Mouse (Mus musculus): ENCODE data around the gene Ccnf. TPM values are rescaled to one million over a fixed set of nuclear protein-coding genes. Genes with fewer than 3 reads are reported as not detected.
A peak's percentile ranks its signal among the peaks of the same experiment; 100 is the strongest.

The Ccnf gene
- total RNA-seq, 2 experiments from 2014 or later: 18.1 to 20.1 TPM

DNA sequence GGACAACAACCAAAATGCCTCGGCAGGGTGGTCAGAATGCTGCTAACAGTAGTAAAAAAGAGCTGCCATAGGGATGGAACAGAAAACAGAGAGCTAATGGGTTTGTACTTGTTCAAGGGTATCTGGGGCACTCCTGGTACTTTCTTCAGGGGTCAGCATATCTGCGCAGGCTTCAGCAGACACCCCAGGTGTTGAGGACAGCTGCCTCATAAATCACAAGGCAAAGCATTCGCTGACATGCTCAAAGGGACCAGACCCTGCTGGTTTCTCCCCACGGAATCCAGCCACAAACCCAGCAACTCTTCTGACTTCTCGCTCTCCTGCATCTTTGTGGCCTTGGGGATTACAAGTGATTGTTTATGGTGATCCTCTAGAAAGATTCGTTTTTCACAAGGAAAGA lies 28.6 kb downstream of the Ccnf start:
- no peak for DNase-seq

DNA sequence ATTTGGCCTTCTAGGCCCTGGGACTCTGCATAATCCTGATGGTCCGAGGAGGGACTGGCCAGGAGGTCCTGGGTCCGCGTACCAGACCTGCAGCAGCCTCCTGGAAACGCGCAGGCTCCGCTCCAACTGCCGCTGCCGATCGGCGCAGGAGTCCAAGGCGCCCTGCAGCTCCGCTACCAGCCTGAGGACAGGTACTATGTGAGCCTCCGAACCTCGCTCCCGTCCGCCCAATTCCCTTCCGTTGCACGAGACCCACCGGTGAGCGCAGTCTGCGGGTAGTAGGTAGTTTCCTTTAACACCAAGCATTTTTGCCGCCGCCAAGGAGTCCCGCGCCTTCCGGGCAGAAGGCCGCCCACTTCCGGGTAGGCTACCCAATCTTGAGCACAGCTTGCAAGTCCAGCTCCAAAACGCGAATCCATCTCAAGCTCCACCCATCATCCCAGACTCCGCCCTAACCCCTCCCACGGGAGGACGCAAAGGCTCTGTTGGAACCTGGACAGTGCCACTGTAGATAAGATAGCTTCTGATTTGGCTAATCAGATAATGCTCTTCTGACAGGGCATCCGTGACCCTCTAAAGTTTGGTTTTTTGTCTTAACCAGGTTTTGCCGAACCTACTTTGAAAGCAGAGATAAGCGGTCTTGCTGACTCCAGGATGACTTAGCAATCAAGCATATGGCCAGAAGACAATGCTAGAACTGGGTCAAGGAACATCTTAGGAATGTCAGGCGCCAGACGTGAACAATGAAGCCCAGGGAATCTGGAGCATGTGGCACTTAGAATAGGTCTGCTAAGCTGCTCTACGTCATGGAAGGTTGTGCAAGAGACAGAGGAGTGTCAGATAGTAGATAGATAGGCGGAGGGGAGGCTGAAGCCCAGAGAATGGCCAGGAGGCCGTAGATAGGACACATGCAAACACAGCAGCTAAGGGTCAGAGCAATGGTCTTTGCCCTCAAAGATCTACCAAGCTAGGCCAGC lies 30.6 kb downstream of the Ccnf start, which contains the start of gene Tedc2:
Tedc2 (minus strand) TSS at position 417 of the 977 bp plus-strand sequence.
- peak; percentile 92 for DNase-seq

DNA sequence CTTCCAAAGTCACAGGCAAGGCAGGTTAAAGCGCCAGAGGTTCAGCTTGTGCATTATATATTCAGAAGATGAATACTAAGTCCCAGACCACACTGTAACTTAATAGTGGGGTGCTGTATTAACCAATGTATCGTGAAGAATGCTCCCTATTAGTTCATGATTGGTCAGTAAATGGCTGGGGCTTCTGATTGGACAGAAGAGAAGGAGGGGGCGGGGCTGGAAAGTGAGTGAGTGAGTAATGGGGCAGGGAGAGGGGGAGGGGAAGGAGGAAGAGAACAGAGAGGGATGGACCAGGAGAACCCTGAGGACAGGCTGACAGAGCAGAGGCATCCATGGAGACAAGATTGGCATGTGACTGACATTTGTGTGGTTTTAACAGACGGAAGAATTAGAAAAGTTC lies 34.4 kb downstream of the Ccnf start:
- no peak for DNase-seq

DNA sequence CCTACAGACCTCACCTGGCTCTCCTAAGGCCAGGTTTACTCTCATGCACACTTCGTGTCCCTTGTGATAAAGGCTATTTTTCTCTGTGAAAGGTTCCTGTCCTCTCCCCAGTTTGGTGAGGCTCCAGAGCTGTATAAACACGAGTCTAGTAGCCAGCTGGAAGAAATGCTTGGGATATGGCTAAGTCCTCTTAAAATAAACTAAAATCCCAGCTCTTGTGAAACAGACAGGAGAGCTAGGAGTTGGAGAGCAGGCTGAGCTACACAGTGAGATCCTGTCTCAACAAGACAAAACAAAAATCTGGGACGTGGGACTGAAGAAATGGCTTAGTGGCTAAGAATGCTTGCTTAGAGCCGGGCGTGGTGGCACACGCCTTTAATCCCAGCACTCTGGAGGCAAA lies 38.1 kb downstream of the Ccnf start:
- DNase-seq: no peak

DNA sequence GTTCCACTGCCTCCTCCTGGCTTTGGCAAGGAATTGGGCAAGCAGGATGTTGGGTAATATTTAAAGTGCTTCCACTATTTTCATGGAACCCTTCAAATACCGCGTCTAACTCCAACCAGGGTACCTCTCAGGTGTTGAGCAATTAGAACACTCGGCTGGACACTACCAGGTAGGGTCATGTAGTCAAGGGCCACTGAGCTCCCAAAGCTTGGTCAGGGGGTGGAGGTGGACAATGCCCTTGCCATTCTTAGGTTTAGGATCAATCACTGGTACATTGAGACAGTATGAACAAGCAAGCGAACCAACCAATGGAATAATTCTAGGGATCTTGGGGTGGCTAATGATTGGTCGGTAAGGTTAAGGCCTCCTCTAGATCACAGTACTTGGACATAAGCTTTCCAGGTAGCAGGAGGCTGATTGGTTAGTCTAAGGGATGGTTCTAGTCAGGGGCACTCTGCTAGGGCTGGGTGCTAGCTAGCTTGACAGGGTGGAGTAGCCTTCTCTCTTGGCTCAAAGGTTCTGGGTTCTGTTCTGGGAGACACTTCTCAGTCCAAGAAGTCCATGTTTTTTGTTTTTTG lies 38.8 kb downstream of the Ccnf start:
- no peak for DNase-seq

DNA sequence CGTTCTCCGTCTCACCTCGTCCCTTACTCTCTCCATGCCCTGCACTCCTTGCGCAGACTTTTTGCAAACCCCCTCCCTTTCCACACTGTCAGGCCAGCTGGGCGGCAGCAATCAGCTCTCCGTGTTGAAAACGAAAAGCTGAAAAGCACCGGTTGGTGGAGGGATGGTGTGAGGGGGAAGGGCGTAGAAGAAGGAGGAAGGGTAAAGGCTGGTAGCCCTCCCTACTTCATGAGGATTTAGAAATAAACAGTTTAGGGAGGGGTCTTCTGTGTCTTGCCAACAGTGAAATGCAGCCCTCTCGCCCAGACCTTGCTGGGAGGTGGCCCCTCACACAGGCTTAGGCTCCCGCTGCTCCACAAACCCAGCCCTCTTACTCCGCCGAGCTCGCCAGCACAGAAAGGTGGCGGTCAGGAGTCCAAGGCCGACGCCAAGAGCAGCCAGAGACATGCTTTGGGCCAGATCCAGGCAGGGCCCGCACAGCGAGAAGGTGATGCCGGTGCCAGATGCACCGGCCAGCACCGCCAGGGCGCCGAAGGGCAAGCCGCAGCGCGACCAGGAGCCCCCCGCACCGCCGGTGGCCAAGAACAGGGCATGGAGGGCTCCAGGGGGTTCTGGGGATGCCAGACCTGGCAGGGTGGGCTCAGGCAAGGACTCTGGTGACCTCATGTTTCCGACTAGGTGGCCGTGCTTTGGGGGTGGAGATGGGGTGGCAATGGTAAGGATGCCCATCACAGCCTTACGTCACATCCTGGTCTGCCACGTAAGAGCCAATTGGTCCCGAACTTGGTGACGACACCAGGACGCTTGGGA lies 39.4 kb downstream of the Ccnf start:
- peak; percentile 46 for DNase-seq

DNA sequence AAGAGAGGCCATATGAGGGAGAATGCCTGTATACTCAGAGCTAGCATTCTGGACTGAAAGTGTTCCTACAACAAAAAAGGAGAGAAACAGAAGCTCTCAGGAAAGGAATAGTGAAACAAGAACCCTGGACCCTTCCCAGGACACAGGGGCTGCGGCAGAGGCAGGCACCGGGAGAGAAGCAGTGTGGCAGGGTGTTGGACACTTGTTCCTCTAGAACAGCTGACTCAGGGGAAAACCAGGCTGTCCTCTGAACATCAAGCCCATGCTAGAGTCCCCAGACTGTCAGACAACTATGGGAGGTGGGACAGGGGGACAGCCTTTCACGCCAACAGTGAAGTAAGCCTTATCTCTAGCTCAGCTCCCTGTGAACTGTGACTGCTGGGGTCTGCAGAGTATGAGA lies 40.7 kb downstream of the Ccnf start:
- DNase-seq: no peak

DNA sequence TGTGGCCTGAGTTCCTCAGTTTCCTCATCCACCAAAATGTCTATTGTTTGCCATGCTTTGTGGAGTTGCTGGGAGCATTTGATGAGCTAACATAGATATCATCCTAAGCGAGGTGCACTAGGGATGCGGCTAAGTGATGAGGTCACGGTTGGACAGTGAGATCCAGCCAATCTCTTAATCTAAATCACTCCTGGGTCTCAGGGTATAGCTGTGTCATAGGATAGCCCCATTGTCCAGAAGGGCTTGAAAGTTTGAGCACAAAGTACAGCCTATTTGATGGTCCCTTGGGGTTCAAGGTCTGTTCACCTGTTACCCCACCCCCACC lies 41.4 kb downstream of the Ccnf start:
- DNase-seq: no peak

DNA sequence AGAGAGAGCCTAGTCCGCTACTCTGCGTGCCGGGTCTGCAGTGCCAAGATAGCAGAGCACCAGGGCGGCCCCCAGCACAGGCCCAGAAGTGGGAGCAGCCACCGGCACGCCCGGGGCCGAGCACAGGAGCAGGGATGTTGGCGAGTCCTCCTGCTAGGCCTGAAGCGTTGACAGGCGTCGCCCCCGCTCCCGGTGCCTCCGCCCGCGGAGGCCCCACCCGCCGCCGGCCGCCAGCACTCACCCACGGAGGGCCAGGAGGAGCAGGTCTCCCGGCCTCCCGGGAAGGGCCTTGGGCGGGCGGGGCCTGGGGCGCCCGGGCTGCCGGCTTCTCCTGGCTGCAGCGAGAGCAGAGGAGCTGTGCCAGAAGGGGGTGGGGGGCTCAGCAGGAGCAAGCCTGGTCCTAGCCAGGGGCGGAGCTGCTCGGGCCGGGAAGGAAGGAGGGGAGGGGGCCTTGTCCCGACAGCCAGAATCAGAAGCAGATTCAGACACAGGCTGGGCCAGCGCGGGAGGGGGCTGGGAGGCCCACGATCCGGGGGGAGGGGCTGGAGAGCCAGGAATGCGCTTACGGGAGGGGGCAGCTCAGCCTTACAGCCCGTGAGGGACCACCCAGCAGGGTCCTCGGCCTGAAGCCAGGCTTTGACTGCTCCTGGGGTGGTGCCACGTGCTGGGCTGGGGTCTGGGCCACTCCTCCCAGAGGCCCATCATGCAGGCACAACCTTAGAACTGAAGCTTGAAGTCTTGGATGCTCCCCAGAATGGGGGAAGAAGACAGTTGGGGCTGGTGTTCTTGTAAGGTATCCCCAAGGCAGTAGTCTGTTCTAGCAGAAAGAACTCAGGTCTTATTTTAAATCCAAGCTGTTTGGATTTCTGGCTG lies 42.0 kb downstream of the Ccnf start, which contains the start of gene Ntn3:
Ntn3 (minus strand) TSS at position 489 of the 873 bp plus-strand sequence.
- peak; percentile 56 for DNase-seq

DNA sequence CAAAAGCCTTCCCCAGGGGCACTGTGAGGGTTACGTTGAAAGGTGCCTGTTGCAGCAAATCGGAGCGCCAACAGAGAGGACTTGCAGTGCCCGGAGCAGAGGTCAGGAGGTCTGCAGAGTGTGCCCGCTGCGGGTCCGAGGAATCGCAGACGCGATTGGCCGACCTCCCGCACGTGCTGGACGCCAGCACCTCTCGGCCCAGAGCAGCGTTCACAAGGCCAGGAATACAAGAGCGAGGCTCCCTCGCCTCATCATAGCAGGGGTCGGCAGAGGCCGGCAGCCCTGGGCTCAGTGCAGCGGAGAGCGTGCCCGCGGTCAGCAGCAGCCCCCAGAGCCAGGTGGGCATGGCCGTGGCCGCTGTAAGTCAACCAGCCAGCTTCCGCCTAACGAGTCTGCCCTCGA lies 42.6 kb downstream of the Ccnf start:
- peak; percentile 26 for DNase-seq

DNA sequence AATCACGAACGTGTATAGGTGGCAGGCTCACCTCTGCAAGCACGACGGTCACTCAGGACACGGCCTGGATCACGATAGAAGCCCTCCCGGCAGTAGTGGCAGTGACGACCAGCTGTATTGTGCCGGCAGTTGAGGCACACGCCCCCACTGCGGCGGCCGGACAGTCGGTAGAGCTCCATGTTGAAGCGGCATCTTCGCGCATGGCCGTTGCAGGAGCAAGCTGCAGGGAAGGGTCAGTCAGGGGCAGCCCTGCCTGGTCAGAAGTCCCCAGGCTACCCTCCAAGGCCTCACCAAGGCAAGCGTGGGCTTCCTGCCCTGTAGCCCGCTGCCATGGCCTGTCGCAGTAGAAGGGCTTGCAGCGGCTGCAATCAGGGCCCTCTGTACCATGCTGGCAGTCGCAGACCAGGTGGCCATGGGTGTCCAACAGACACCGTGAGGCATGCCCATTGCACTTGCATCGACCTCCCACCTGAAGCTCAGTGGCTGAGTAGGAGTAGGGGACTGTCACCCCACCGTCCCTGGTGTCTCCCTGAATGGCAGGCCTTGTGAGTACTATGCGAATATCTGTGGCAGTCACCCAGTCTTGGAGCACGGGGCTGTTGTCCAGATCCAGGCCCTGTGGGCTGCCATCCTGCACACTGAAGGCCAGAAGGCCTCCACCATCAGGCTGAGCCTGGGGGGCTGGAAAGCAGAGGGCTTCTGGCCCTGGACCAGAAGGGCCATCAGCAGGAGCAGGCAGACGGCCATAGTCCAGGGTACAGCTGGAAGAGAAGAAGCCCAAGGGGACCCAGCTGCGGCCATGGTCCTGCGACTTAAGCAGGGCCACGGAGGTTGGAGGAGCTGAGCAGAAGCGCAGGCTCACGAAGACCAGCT lies 43.3 kb downstream of the Ccnf start:
- no peak for DNase-seq

DNA sequence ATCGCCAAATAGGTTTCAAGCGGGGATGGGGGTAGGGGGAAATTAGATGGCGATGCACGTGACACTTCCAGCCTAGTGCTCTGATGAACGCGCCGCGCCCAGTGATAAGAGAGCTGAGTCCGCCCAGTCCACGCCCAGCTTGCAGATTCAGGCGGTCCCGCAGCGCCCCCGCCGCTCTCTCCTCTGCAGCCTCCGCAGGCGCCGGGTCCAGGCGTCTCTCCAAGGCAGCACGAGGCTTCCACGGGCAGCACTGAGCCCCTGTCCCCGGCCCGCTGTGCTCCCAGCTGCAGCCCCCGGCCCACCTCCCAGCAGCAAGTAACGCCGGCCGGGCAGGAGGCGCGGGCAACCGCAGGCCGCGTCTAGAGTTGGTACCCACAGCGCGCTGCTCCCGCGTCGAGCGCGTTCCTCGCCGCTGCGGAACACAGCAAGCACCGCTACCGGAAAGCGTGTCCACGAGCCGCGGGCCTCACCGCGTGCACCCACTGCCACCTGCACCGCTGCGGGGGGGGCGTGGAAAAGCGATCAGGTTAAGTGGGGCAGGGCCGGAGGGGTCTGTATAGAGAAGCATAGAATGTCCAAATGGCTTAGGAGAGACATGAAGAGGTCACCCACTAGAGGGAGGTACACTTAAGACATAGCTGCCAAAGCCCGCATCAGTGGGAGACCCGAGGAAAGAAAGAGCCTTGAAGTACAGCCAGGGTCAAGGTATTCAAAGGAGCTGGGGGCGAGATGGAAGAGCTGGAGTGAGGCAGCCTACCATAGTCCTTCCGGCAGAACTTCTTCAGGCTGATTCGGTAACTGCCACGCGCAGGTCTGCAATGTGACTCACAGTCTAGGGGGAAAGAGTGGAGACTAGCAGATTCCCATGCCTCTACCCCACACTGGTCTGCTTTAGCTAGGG lies 44.6 kb downstream of the Ccnf start:
- DNase-seq: peak; percentile 51

DNA sequence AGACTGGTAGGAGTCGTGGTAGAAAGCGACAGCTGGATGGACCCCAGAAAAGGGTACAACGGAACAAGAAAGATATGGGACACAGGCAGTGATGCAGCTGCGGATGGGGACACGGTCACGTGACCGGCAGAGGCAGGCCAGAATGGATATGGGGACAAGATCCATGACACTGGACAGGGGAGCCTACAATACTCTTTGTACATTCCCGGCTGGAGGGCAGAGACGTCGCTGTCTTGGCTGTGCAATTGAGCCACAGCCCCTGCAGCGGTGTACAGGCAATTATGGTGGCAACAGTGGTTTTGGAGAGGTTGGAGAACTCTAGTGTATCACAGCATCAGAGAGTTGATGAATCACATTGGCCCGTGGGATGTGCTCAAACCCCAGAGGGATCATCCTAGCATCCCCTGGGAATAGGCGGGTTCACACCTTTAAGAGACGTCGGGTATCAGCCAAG lies 45.3 kb downstream of the Ccnf start:
- DNase-seq: peak; percentile 60

DNA sequence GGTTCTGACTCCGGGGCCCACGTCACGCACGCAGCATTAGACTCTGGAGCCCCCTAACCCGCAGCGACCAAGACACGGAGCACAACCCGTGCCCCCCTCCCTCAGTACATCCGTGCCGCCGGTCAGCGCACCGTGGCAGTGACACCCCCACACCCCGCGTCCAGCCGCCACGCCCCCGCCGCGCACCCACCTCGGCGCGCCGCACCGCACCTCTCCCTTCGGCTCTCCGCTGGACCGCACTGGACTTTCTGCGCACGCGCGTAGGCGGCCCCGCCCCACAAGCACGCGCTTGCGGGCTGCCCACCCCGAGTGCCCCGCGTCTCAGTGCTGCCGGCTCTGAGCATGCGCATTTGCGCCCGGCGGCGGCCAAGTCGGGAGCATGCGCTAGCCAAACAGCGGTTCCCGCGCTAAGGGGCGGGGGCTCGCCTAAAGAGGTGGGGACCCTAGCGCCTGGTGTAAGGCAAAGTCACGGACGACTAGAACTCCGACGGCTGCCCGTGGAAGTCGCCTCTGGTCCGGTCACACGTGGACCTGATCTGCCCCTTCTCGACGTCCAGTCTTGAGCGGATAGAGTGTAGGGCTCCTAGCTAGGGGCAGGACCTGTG lies 45.9 kb downstream of the Ccnf start, which contains the start of gene Tbc1d24:
Tbc1d24 (minus strand) TSS at position 279 of the 605 bp plus-strand sequence.
- DNase-seq: peak; percentile 95

DNA sequence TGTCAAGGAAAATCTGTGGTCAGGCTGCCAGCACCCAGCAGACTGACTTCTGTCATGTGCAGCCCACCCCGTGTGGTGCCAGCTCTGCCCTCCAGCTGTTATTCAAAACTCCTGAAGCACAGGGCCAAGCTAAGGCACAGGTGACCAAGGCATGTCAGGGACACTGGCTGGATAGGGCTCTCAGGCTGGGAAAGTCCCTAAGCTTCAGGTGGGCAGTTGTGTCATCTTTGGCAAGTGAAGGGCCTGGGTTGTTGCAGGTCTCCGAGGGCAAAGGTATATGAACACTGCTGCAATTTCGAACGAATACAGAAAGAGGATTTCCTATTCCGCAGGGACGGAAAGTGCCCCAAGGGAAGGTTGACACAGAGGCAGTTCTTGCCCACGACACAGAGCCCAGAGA lies 46.4 kb downstream of the Ccnf start:
- DNase-seq: no peak

DNA sequence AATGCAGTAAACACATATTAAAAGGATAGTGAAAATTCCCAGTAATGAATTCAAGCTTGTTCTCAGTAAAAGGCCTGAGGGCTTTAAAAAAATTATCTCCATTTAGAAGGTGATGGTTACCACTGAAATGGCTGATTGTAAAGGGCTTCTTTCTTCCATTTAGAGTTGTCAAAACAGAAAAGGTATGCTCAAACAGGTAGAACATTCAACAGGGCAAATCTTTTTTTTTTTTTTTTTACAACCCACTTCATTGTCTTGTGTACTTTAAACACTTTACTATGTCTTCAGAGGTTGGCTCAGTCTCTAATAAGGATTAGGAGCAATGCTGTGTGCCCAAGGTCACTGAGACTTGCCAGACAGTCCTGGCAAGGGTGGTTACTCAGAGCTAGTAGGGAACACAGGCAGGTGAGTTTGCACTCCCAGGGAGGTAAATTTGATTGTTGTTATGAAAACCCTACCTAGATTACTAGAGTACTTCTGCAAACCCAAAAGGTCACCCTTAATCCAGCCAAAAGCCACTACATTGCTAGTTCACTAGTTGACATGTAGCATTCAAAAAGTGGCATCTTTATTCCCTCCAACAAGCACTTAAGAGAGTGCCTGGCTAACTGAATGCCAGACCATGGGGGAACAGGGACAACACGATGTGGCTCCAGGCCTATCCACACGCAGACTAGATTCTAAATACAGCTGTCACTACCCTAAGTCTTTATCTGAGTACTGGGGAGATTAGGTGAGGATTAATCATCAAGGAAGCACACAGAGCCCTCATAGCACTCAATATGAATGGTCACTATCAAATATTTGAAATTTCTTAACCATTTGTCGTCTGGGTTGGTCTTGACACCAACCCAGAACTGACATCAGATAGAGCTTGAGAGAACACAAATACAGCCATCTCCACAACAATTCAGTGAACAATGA lies 47.4 kb downstream of the Ccnf start:
- no peak for DNase-seq

DNA sequence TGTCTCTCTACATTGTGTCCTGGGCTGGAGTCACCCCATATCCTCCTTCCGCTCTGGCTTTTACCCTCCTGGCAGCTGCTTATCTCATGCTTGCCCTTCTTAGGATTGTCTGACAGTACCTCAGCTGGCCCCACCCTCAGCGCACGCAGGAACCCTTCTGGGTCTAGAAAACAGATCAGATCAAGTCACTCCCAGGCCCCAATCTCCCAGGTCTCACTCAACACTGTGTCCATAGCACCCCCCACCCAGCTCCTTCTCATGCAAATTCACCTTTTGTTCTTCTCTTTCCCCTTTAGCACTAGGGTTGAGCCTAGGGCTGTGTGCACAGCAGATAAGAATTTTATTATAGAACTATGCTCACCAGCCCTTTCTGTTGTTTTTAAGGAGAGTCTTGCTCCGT lies 48.2 kb downstream of the Ccnf start:
- no peak for DNase-seq

DNA sequence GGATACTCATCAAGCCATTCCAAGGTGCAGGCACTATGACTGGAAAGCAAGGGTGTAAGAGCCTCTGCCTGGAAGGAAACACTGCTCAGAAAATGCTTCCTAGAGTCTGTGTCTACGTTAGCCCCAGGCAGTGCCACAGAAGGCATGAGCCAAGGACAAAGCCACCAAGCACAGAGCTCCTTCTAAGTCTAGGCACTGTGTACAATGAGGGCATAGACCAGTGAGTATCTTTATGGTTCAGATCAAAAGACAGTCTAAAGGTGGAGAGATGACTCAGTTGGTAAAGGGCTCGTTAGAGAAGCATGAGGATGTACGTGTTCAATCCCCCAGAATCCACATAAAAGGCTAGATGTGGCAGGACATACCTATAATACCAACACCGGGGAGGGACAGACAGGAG lies 50.2 kb downstream of the Ccnf start:
- no peak for DNase-seq

Data from heart, postnatal 4 days (tissue).